Comparison of ENCODE assay signal across 13 mouse cellular contexts in genomic region chr2:5116856-5117532, GRCm38 (mm10). TPM values are rescaled to one million over a fixed set of nuclear protein-coding genes. Genes with fewer than 3 reads are reported as not detected.
DNase-seq lines count a peak whose midpoint lies in the region; ATAC-seq lines count a peak whose summit lies in the region.
"Had no signal": no experiment of that assay in that cellular context is flagged by ENCODE, and none has a peak within 500 bp of the region (broad histone marks: within the 10 kb centered on the region; RNA-seq: fewer than 3 reads in every experiment).

No protein-coding gene starts in this region.

- H3K36me3 ChIP-seq in intestine, embryonic 14.5 days (ENCODE audit: control insufficient read depth, insufficient read depth, low read length), result no peaks in the 10 kb centered on the region
- H3K36me3 ChIP-seq in intestine, embryonic 15.5 days, result no peaks in the 10 kb centered on the region
- no peaks in the 10 kb centered on the region for H3K36me3 ChIP-seq in embryonic facial prominence, embryonic 10.5 days (replicated peaks)
- H3K36me3 ChIP-seq in hindbrain, embryonic 10.5 days, result no peaks in the 10 kb centered on the region
- H3K36me3 ChIP-seq in midbrain, embryonic 16.5 days (ENCODE audit: control insufficient read depth, insufficient read depth, low read length), result no peaks in the 10 kb centered on the region
- H3K36me3 ChIP-seq: liver, embryonic 13.5 days had no signal

- H3K9ac ChIP-seq in intestine, embryonic 14.5 days (ENCODE audit: low read length), result no peak overlapping the region
- no peak overlapping the region for H3K9ac ChIP-seq in intestine, embryonic 15.5 days
- H3K9ac ChIP-seq in midbrain, embryonic 16.5 days (ENCODE audit: low read depth, low read length), result no peak overlapping the region
- H3K9ac ChIP-seq: liver, embryonic 13.5 days had no signal

- no peaks in the 10 kb centered on the region for H3K27me3 ChIP-seq in intestine, embryonic 14.5 days (replicated peaks; ENCODE audit: control insufficient read depth, insufficient read depth, low read length)
- H3K27me3 ChIP-seq in intestine, embryonic 15.5 days (replicated peaks), result no peaks in the 10 kb centered on the region
- no peaks in the 10 kb centered on the region; the same call in 1 of the 2 replicates for H3K27me3 ChIP-seq in embryonic facial prominence, embryonic 10.5 days (replicated peaks; ENCODE audit: low read depth, poor library complexity, severe bottlenecking)
- H3K27me3 ChIP-seq in hindbrain, embryonic 10.5 days (ENCODE audit: insufficient read depth, poor library complexity, severe bottlenecking), result no peaks in the 10 kb centered on the region
- H3K27me3 ChIP-seq in midbrain, embryonic 16.5 days (ENCODE audit: control insufficient read depth, insufficient read depth, low read depth, low read length), result no peaks in the 10 kb centered on the region
- H3K27me3 ChIP-seq: liver, embryonic 13.5 days had no signal

- WGBS in intestine, embryonic 14.5 days, result 24% methylated on average over 5 of the region's 5 CpGs
- WGBS in intestine, embryonic 15.5 days, result 26% methylated on average over 5 of the region's 5 CpGs
- 17% methylated on average over 5 of the region's 5 CpGs for WGBS in embryonic facial prominence, embryonic 10.5 days
- WGBS in hindbrain, embryonic 10.5 days, result 27% methylated on average over 5 of the region's 5 CpGs
- 19% methylated on average over 5 of the region's 5 CpGs for WGBS in midbrain, embryonic 16.5 days

- DNase-seq in intestine, embryonic 14.5 days (ENCODE audit: low spot score), result no peak
- peak; percentile 59 for DNase-seq in embryonic facial prominence, embryonic 10.5 days (ENCODE audit: low spot score)
- DNase-seq in hindbrain, embryonic 10.5 days (ENCODE audit: low spot score), result peak; percentile 29
- no peak for DNase-seq in kidney, postnatal 14 days
- no peak for DNase-seq in ovary, adult 18-20 months (ENCODE audit: low spot score)
- DNase-seq in gastrocnemius, postnatal 10 days, result no peak
- DNase-seq: B cell, adult 2 months; liver, embryonic 13.5 days had no signal

- ATAC-seq in intestine, embryonic 14.5 days (replicated peaks; ENCODE audit: low FRiP score, low TSS enrichment, low read depth), result no peak
- ATAC-seq in intestine, embryonic 15.5 days, result no peak
- peak; percentile 88 for ATAC-seq in midbrain, embryonic 16.5 days
- ATAC-seq: intestine, postnatal 0 days had no signal

- peaks cover 15% of the 10 kb centered on the region for H3K4me1 ChIP-seq in intestine, embryonic 14.5 days (replicated peaks; ENCODE audit: control insufficient read depth, insufficient read depth, low read length)
- H3K4me1 ChIP-seq in intestine, embryonic 15.5 days (replicated peaks), result peaks cover 7% of the 10 kb centered on the region; the same call in 1 of the 2 replicates
- peaks cover 34% of the 10 kb centered on the region for H3K4me1 ChIP-seq in embryonic facial prominence, embryonic 10.5 days
- peaks cover 22% of the 10 kb centered on the region for H3K4me1 ChIP-seq in hindbrain, embryonic 10.5 days (replicated peaks)
- H3K4me1 ChIP-seq in midbrain, embryonic 16.5 days (ENCODE audit: control insufficient read depth, insufficient read depth, low read length), result peaks cover 14% of the 10 kb centered on the region
- H3K4me1 ChIP-seq: liver, embryonic 13.5 days had no signal

- H3K27ac ChIP-seq in intestine, embryonic 14.5 days (ENCODE audit: low read depth), result peak overlapping the region; percentile 16; the same call in 1 of the 2 replicates
- no peak overlapping the region for H3K27ac ChIP-seq in intestine, embryonic 15.5 days
- H3K27ac ChIP-seq in embryonic facial prominence, embryonic 10.5 days (replicated peaks), result peak overlapping the region; percentile 63
- H3K27ac ChIP-seq in hindbrain, embryonic 10.5 days, result peak overlapping the region; percentile 57
- H3K27ac ChIP-seq in midbrain, embryonic 16.5 days (ENCODE audit: low read length), result peak overlapping the region; percentile 70; the same call in 1 of the 2 replicates
- H3K27ac ChIP-seq: liver, embryonic 13.5 days had no signal

- H3K9me3 ChIP-seq in intestine, embryonic 14.5 days (ENCODE audit: control insufficient read depth, low read length), result no peaks in the 10 kb centered on the region
- H3K9me3 ChIP-seq in intestine, embryonic 15.5 days, result no peaks in the 10 kb centered on the region
- H3K9me3 ChIP-seq in embryonic facial prominence, embryonic 10.5 days, result 0 out of 2 replicates have a peak, but pooled peaks cover 2% of the 10 kb centered on the region
- H3K9me3 ChIP-seq in hindbrain, embryonic 10.5 days, result no peaks in the 10 kb centered on the region
- no peaks in the 10 kb centered on the region for H3K9me3 ChIP-seq in midbrain, embryonic 16.5 days (replicated peaks; ENCODE audit: control insufficient read depth, low read length, poor library complexity, severe bottlenecking)
- H3K9me3 ChIP-seq: liver, embryonic 13.5 days had no signal

- H3K4me3 ChIP-seq in intestine, embryonic 14.5 days (ENCODE audit: low read depth, low read length), result no peak overlapping the region
- H3K4me3 ChIP-seq in intestine, embryonic 15.5 days (replicated peaks), result no peak overlapping the region
- no peak overlapping the region for H3K4me3 ChIP-seq in embryonic facial prominence, embryonic 10.5 days
- no peak overlapping the region for H3K4me3 ChIP-seq in hindbrain, embryonic 10.5 days
- H3K4me3 ChIP-seq in midbrain, embryonic 16.5 days (ENCODE audit: low read depth, low read length), result no peak overlapping the region
- H3K4me3 ChIP-seq: liver, embryonic 13.5 days; megakaryocyte, embryonic 14.5 days had no signal

- H3K4me2 ChIP-seq in intestine, embryonic 14.5 days (ENCODE audit: low read length), result no peak overlapping the region
- no peak overlapping the region for H3K4me2 ChIP-seq in intestine, embryonic 15.5 days (replicated peaks)
- peak overlapping the region; percentile 15; the same call in 1 of the 2 replicates for H3K4me2 ChIP-seq in midbrain, embryonic 16.5 days (ENCODE audit: low read length)
- H3K4me2 ChIP-seq: liver, embryonic 13.5 days had no signal

RNA-seq across cellular contexts. Expression of gene Ccdc3, which starts 20.6 kb away (rescaled TPM):
- 10.2 and 11.0 TPM in 2 replicates for polyA plus RNA-seq in intestine, embryonic 14.5 days (2014; fragmentation: Nextera tagmentation; extraction: Ambion mirVana)
- 9.2 and 10.3 TPM in 2 replicates for polyA plus RNA-seq in intestine, embryonic 15.5 days (2015; fragmentation: Nextera tagmentation; extraction: Ambion mirVana)
- 0.99 and 1.8 TPM in 2 replicates for polyA plus RNA-seq in embryonic facial prominence, embryonic 10.5 days (2016; fragmentation: Nextera tagmentation; extraction: Ambion mirVana)
- 3.1 and 6.9 TPM in 2 replicates for polyA plus RNA-seq in hindbrain, embryonic 10.5 days (2016; fragmentation: Nextera tagmentation; extraction: Ambion mirVana)
- polyA plus RNA-seq in midbrain, embryonic 16.5 days (2015; fragmentation: Nextera tagmentation; extraction: Ambion mirVana), result 6.0 and 6.6 TPM in 2 replicates
- 1 to 10 TPM; 6.7 to 8.6 TPM for total RNA-seq in gastrocnemius, postnatal 10 days (2021)
- total RNA-seq: granulocyte monocyte progenitor cell, adult 5-6 weeks had no signal

RNA-seq across cellular contexts. Expression of gene Optn, which starts 53.1 kb away (rescaled TPM):
- 7.3 and 8.2 TPM in 2 replicates for polyA plus RNA-seq in intestine, embryonic 14.5 days (2014; fragmentation: Nextera tagmentation; extraction: Ambion mirVana)
- 17.3 and 18.7 TPM in 2 replicates for polyA plus RNA-seq in intestine, embryonic 15.5 days (2015; fragmentation: Nextera tagmentation; extraction: Ambion mirVana)
- polyA plus RNA-seq in embryonic facial prominence, embryonic 10.5 days (2016; fragmentation: Nextera tagmentation; extraction: Ambion mirVana), result 4.4 and 4.8 TPM in 2 replicates
- 3.7 and 5.2 TPM in 2 replicates for polyA plus RNA-seq in hindbrain, embryonic 10.5 days (2016; fragmentation: Nextera tagmentation; extraction: Ambion mirVana)
- 18.0 and 24.3 TPM in 2 replicates for polyA plus RNA-seq in midbrain, embryonic 16.5 days (2015; fragmentation: Nextera tagmentation; extraction: Ambion mirVana)
- total RNA-seq in gastrocnemius, postnatal 10 days (2021), result 10 to 100 TPM; 23.5 to 26.4 TPM

Comparison
In these comparisons a context has a peak if more than half of its experiments do, and no peak if none do; other contexts are left out.
1. DNase-seq: peak in embryonic facial prominence, embryonic 10.5 days (single experiment) and hindbrain, embryonic 10.5 days (single experiment); none in intestine, embryonic 14.5 days (single experiment), kidney, postnatal 14 days (single experiment), ovary, adult 18-20 months (single experiment) and gastrocnemius, postnatal 10 days (single experiment).